Mouse (Mus musculus): ENCODE data around the gene Tcerg1l. TPM values are rescaled to one million over a fixed set of nuclear protein-coding genes. Genes with fewer than 3 reads are reported as not detected.

Tcerg1l gene
- total RNA-seq, 2 experiments from 2014 or later = 10.5 to 14.9 TPM

GRCm38 (mm10) chr7:138373530-138373929 lies 24.0 kb downstream of the Tcerg1l start:
- intact Hi-C loops (cut with DNase I) = no loop called here
- DNase-seq (ENCODE audit: low spot score in 2 of 2) = no peak

- no peak for DNase-seq (ENCODE audit: low spot score in 2 of 2)
- intact Hi-C loops (cut with DNase I) = no loop called here
Measured at GRCm38 (mm10) chr7:138367570-138367969, 30.0 kb downstream of the Tcerg1l start.

GRCm38 (mm10) chr7:138365519-138365918 lies 32.0 kb downstream of the Tcerg1l start:
- DNase-seq (ENCODE audit: low spot score in 2 of 2) = no peak
- intact Hi-C loops (cut with DNase I) = no loop called here

GRCm38 (mm10) chr7:138357475-138357874 lies 40.1 kb downstream of the Tcerg1l start:
- intact Hi-C loops (cut with DNase I) = no loop called here
- no peak for DNase-seq (ENCODE audit: low spot score in 2 of 2)

DNA sequence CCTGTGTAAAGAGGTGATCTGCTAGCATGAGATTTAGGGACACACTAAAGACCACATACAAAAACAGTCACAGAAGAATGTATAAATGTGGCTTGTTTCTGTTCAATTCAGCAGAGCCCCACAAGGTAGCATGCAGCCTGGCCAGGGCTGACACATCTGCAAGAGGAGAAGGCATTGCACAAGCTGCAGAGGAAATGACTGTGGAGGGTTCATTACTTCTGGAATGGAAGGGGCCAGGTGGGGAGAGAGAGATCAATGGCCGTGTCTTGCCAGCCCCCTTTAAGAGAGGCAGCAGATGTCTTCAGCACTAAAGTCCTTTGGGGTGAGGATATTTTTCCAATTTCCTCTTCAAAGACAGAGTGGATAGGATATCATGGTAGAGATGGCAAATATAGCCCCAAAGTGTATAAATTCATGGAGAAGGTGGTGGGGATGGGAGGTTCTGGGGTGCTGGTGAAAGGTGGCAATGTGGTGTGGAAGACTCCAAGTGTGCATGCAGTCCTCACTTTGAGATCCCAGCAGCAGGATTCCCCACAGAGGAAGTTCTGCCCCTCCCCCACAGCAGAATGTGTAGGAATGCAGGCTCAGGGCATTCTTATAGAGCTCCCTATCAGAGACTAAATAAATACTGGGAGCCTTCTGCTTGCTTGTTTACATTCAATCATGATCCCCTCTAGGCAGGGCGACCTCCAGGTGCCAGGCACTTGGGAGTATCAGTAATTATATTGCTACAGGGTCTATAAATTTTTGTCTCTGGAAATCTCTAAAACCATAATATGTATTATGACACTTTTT lies 40.7 kb downstream of the Tcerg1l start:
- intact Hi-C loops (cut with DNase I) = no loop called here
- DNase-seq (ENCODE audit: low spot score in 2 of 2) = no peak

GRCm38 (mm10) chr7:138345451-138345850 lies 52.1 kb downstream of the Tcerg1l start:
- intact Hi-C loops (cut with DNase I) = no loop called here
- DNase-seq (ENCODE audit: low spot score in 2 of 2) = no peak

GRCm38 (mm10) chr7:138338451-138338850 lies 59.1 kb downstream of the Tcerg1l start:
- intact Hi-C loops (cut with DNase I) = no loop called here
- DNase-seq (ENCODE audit: low spot score in 2 of 2) = no peak

DNA sequence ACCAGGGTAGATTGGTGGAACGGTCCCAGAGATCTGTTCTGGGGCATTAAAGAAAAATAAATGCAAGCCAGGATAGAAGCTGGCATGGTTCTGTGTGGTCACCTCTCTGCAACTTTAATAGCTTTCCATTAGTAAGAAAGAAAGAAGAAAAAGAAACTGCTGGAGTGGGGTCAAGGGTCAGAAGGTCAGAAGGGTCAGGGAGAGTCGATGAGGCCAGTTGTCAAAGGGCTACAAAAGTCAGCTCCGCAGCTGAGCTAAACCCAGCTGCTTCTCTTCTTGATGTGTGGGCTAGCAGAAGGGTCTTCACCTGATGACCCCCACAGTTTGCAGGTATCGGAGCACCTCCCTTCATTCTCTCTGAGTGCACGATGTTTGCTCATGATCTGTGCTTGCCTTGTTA lies 59.6 kb downstream of the Tcerg1l start:
- no peak for DNase-seq (ENCODE audit: low spot score in 2 of 2)
- intact Hi-C loops (cut with DNase I) = no loop called here

DNA sequence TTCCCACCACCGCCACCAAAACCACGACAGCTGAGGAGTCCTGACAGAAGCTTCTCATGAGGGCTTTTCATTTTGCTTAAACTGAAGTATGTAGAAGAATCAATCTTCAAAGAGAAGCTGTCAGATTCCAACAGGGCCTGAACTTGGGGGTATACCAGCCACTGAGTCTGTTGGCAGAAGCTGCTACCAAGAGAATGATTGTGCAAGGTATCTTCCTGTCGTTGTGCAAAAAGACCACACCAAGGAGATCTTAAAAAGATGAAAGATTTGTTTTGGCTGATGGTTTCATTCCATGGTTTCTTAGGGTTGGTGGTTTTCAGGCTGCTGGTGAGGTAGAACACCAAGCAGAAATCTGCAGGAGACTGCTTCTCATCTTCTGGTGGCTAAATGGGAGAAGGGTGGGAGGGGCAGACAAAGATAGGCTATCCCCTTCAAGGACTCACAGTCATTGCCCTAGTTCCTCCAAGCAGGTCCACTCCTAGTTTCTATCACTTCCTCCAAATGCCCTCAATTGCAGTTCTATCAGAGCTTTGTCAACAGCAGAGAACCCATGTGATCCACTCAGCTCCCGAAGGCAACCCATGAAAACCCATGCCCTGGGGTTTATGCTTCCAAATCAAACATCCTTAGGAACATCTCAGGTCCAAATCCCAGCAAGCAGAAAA lies 64.9 kb downstream of the Tcerg1l start:
- intact Hi-C loops (cut with DNase I) = no loop called here
- no peak for DNase-seq (ENCODE audit: low spot score in 2 of 2)

GRCm38 (mm10) chr7:138331266-138331665 lies 66.3 kb downstream of the Tcerg1l start:
- intact Hi-C loops (cut with DNase I) = no loop called here
- no peak for DNase-seq (ENCODE audit: low spot score in 2 of 2)

- DNase-seq (ENCODE audit: low spot score in 2 of 2) = no peak
- intact Hi-C loops (cut with DNase I) = no loop called here
Measured at GRCm38 (mm10) chr7:138328637-138329036, 68.9 kb downstream of the Tcerg1l start.

DNA sequence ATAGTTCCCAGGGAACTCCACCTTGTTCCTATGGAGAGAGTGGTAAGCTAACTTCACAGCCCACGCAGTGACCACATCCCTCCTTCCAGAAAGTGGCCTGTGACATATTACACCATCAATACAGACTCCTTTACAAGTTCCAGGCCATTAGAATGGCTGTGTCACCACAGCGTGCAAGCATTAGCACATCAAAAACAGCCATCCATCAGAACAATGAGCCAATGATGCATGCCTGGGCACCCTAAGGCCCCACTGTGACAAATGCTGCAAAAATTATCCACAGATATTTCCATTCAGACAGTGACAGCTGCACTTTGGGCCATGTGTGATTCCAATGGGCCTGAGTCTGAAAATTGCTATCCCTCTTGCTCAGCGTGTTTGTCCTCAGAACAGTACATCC lies 70.8 kb downstream of the Tcerg1l start:
- intact Hi-C loops (cut with DNase I) = no loop called here
- no peak for DNase-seq (ENCODE audit: low spot score in 2 of 2)

DNA sequence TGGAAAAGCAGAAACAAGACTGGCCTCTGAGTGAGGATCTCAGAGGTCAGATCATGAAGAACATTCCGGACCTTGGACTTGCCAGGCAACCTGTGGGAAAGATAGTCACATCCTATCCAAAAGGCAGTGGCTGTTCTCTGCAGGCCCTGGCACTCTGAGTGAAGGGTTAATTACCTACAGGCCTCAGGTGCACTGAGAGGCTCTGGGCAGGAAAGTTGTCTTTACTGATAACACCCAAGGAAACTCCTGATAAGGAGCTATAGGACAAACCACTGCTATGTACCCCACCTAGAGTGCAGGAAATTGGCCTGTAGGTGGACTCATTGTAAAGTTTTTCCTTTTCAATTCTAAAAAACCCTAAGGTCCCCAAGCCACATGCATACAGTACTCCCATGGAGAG lies 83.8 kb downstream of the Tcerg1l start:
- no peak for DNase-seq (ENCODE audit: low spot score in 2 of 2)
- intact Hi-C loops (cut with DNase I) = no loop called here

DNA sequence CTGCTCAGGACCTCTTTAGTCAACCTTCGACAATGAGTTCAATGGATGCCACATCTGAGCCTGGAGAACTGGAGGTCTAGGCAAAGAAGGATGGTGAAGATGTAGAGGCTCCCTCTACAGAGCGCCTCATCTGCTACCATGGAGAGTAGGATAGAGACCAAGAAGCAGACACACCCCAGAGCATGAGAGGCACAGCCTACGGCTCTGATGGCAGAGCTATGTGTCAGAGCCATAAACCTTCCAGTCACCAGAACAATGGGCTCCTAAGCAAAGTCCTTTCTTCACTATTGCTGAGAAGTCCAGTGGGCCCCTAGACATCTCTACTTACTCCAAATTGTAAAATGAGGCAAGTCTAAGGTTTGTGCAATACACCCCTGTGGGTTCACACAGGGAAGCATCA lies 91.4 kb downstream of the Tcerg1l start:
- DNase-seq (ENCODE audit: low spot score in 2 of 2) = no peak
- intact Hi-C loops (cut with DNase I) = no loop called here

DNA sequence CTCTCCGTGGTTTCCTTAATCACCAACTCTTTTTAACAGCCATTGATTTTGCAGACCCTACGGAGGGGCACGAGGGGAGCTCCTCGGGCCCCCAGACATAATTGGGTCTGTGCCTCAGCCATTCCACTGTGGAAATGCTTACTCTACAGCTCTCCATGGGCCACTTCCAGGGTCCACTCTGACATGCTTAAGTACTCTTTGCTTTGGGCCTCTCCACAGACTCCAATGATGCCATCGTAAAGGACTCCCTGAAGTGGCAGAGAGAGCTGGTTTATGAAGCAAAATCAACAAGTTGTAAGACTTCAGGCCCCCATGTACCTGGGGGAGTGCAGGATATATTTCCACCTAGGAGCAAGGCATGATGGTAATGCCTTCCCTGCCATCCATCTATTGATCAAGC lies 112.7 kb downstream of the Tcerg1l start:
- DNase-seq (ENCODE audit: low spot score in 2 of 2) = no peak
- intact Hi-C loops (cut with DNase I) = no loop called here

- intact Hi-C loops (cut with DNase I) = no loop called here
- DNase-seq (ENCODE audit: low spot score in 2 of 2) = no peak
Measured at GRCm38 (mm10) chr7:138275263-138275662, 122.3 kb downstream of the Tcerg1l start.

- DNase-seq (ENCODE audit: low spot score in 2 of 2) = no peak
- intact Hi-C loops (cut with DNase I) = no loop called here
Measured at GRCm38 (mm10) chr7:138271328-138271727, 126.2 kb downstream of the Tcerg1l start.

DNA sequence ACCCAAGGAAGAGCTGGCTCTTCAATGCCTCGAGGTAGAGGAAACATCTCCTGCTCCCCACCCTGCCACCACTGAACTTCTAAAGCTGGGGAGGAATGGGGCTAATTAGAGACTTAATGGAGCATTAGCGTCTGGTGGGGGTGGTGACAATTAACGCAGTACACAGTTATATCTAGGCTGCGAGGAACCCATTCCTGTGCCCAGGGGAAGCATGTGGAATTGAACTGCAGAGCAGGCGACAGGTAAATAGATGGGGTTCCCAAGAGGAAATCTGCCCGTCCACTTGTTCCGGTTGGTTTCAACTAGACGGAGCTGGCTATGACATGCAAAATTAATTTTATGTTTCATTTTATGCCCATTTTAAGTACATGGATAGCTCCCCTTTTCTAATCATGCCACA lies 128.1 kb downstream of the Tcerg1l start:
- intact Hi-C loops (cut with DNase I) = no loop called here
- no peak for DNase-seq (ENCODE audit: low spot score in 2 of 2)

DNA sequence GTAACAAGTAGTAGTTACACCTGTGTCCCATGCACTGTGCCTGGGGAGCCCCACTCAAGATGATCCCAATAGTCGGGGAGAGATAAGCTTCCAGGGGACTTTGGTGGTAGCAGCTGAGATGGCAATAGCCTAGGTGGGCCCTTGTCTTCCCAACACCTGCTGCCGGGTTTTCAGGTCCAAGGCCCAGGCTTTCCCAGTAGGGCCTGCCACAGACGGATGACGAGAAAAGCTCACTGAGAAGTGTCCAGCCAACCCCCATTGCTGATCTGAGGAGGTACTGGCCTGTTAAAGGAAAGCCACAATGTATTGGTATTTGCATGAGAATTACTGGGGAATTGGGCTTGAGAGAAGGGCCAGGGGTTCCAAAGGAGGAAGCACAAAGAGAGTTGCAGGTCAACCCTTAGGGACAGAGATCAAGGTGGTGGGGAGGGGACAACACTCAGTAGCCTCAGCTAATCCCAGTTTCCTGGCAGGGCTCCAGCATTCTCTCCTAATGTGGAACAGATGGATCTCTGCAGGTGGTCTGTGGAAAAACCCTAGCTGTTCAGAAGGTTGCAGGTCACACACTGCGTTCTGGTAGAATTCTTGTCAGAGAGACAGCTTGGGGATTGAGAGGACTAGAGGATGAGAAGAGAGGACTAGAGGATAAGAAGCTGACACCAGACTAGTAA lies 129.4 kb downstream of the Tcerg1l start:
- intact Hi-C loops (cut with DNase I) = no loop called here
- DNase-seq (ENCODE audit: low spot score in 2 of 2) = no peak

- DNase-seq (ENCODE audit: low spot score in 2 of 2) = no peak
- intact Hi-C loops (cut with DNase I) = loop anchor here (5.0 kb wide), 2 partner anchors 646 to 771 kb away; no protein-coding TSS in a partner anchor
Measured at GRCm38 (mm10) chr7:138248612-138249011, 148.9 kb downstream of the Tcerg1l start.

GRCm38 (mm10) chr7:138248176-138248575 lies 149.4 kb downstream of the Tcerg1l start:
- DNase-seq (ENCODE audit: low spot score in 2 of 2) = peak; percentile 9 to 15
- intact Hi-C loops (cut with DNase I) = loop anchor here (5.0 kb wide), 2 partner anchors 646 to 771 kb away; no protein-coding TSS in a partner anchor

Data from left cerebral cortex, postnatal 36 days (tissue).